Mouse (Mus musculus) thymus, adult 18-20 months (tissue): ENCODE measurements around the gene Hnrnpa0.
A peak's percentile ranks its signal among the peaks of the same experiment; 100 is the strongest.
"Not testable (repeated sequence)": the region's sequence is repeated elsewhere in the genome, so short reads cannot be mapped to it uniquely, and the experiment has no call there.

Experiments used
- DNase-seq, 2 experiments: peaks; one replicate each; pipeline ENCODE4 v3.0.0; 2022; ENCODE audit warnings: mixed read lengths in 2 of 2

Hnrnpa0 gene

DNA sequence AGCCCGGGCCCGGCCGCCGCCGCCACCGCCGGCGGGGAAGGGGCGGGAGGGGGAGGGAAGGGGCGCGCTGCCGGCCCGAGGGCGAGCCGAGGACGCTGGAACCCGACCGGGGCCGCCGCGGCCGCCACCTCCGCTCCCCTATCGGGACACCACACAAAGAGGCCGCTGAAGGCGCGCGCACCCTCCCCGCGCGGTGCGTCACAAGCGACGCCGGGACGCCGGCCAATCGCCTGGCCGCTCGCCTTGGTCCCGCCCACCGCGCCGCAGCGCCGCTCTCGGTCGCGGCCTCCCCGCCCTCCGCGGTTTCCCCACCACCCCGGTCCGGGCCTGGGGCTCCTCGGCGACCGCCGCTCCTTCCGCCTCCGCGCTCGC lies at the start of gene Hnrnpa0:
Hnrnpa0 (minus strand) TSS at position 161 of the 372 bp plus-strand sequence.
- DNase-seq, result peak; percentile 85 to 89

DNA sequence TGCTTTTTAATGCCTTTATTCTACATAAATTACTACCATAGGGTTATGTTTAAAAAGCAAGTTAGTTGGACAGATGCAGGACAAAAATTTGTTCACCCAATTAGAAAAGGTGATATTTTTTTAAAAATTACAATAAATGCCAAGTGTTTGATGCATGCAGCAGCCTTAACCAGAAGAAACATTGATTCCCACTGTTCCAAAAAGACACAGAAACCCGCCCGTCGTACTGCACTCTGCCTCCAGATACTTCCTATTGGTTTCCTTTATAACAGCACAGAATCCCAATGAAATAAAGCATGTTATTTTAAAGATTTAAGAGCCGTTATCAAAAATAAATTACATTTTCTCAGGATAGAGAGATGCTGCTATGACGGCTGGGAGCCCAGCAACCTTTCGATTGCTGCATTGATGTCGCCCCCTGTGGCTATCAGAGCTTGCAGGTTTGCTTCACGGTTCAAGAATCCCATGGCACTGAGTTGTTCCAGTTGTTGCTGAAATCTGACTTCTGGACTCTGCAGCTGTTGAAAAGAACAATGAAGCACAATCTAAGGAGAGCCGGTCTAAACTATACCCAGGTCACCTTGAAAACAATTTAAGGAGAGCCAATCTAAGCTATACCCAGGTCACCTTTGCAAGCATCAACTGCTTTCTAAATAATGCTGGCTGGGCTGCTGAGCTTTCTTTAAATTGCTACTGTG lies 49.3 kb upstream of the Hnrnpa0 start:
- DNase-seq, result peak; percentile 98 to 99

DNA sequence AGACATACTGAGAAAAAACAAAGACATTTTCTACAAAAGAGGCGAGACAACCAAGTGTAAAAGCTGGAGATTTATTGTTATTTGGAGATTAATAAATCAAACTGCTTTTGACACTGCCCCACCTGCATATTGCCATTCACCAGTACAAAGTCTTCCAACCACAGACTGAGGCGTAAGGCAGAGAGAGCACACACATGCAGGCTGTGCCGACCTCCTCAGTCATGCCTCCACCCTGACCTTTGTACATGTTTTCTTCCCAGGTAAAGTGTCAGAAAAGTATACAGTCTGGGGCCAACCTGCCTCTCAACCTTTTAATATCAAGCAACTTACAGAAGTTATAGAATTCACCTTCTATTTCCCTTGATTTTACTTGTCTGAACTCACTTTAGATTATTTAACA lies 47.7 kb upstream of the Hnrnpa0 start:
- DNase-seq, result no peak

DNA sequence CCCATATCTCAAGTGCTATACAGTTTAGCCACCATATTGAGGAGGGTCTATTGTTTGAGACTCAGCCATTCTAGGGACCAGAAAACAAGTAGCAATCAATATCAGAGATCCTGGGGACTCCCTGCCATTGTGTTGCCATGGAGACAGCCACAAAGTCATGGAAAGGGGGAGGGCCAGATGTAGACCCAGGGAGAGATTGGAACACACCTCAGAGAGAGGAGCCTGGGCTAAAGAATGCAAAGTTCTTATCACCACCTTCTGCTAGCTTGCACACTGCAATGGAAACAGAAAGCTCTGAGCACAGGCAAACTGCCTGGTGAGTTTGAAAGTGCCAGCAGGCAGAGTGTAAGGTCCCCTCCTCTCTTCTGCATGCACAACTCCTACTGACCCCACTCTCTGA lies 39.8 kb upstream of the Hnrnpa0 start:
- no peak for DNase-seq

DNA sequence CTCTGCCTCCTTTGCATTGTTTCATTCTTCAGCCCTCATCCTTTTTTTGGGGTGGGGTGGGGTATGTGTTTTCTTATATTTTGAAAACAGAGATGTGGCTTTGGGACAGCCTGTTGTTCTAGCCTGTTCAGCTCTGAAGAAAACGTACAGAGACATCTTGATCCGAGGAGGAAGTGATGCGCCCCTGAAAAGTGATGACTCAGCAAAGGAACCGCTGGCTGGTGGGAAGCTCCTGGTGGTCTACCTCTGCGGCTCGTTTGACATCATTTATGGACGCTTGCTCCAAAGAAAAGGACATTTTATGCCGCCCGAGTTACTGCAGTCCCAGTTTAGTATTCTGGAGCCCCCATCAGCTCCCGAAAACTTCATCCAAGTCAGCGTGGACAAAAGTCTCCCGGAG lies 35.0 kb upstream of the Hnrnpa0 start:
- no peak for DNase-seq

DNA sequence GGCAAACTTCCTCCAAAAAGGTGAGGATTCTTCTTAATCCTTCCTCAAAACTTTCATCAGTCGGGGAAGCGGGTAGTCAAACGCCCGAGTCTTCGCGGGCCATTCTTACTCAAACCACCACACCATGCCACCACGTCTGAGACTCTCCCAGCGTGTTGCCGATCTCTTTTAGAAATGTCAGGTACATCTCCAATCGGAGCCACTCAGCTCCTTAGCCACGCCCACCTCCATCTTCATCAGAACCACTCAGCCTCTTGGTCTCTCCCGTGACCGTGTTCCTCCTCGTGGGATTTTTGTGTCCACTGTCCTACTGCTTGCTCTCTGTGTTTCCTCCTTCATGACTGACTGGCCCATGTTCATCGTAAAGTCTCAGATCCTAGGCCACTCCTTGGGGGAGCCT lies 32.4 kb upstream of the Hnrnpa0 start:
- DNase-seq, result no peak

DNA sequence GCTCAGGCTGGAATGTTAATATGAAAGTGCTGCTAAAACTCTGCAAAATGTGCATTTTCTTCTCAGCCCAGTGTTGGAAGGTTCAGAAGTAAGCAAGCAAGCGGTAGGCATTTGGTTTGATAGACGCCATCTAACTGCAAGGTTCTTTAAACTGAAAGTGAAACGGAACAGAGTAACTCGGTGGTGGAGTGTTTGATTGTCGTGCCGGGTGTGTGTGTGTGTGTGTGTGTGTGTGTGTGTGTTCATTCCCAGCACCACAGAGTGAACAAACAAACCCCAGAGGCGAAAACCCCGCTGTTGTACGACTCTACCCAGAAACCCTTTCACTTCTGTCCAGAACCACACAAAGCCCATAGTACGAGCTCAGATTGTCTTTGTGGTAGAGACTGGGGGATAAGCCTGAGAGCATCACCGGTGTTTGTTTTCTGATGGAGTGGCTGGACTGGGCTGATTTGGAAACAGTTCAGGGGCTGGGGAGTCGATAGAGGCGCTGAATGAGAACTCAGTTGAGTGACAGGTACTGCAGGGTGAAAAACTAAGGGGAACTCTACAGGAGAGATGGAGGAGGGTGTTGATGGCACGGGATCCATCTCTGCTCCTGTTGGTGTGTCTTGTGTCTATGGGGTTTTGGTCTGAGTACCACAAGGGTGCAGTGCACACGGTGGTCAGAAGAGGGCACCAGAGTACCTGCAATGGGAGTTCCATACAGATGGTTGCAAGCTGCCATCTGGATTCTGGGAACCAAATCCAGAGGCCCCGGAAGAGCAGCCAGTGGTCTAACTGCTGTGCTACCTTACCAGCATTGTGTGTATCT lies 29.9 kb upstream of the Hnrnpa0 start:
- peak; percentile 62 to 82 for DNase-seq

DNA sequence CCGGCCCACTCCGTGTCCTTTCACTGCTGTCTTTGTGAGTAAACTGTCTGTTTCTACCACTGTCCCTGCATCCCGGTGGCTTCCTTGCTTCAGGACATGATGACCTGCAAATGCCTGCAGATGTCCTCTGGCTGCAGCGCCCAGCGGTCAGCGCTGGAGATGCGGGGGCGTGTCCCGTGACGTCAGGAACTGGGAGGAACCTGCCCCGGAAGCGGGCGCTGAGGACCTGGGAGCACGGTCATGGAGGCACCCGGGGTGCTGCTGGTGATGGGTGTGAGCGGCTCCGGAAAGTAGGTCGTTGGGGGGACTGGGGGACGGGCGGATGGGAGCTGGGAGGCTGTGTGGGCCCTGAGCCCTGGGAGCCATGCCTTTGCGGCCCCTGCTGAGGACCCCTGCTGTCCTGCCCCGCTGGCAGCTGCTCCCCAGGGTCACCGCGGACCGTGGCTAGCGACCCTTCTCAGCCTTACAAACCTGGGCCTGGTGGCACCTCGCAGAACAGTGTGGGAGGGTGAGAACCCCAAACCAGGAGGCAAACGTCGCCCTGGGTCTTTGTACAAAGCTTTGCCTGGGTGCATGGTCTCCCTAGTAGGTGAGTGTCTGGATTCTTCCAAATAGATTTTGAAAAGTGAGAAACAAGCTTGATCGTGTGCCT lies 29.2 kb upstream of the Hnrnpa0 start, which contains the start of gene Idnk:
Idnk (plus strand) TSS at position 203 of the 652 bp plus-strand sequence.
- DNase-seq, result peak; percentile 77 to 82

DNA sequence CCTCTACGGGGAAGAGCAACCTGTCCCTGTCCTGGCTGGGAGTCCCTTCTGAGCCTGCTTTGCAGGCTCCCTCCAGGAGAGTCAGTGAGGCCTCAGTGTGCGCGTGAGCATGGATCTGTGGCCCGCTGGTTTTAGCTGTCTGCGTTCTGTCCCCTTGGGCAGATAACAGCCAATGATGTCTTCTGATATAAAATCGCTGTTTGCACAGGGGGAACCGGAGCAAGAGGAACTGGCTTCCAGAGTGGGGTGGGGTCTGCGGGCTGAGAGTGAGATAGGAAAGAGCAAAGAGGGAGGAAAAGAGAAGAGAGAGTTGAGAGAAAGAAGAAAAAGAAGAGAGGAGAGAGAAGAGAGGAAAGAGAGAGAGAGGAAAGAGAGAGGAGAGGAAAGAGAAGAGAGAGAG lies 28.7 kb upstream of the Hnrnpa0 start:
- no peak for DNase-seq

DNA sequence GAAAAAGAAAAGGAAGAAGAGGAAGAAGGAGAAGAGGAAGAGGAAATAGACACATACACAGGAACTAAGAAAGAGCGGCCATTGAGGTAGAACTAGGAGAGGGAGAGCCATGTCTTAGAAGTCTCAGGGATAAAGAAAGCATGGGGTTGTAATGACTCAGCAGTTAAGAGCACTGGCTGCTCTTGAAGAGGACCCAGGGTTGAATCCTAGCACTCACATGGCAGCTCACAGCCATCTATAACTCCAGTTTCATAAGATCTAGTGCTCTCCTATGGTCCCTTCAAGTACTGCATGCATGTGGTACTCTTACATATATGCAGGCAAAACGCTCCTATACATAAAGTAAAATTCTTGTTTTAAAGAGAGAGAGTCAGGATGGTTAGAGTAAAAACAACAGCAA lies 27.7 kb upstream of the Hnrnpa0 start:
- no peak for DNase-seq

DNA sequence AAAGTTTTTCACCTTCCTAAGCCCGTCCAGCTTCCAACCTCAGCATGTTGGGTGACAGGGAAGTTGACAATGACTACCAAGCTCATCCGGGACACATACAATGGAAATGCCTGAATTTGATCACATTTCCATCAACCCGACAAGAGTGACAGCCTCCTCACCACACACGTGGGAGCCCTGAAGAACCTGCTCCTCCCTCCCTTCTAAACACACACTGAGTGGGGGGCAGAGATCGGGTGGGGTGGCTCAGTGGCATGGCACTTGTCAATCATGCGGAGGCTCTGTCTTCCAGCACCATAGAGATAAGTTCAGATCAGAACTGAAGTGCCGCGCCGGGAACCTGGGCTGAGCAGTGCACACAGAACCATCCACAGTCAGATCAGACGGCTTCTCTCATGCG lies 22.1 kb upstream of the Hnrnpa0 start:
- DNase-seq, result no peak

DNA sequence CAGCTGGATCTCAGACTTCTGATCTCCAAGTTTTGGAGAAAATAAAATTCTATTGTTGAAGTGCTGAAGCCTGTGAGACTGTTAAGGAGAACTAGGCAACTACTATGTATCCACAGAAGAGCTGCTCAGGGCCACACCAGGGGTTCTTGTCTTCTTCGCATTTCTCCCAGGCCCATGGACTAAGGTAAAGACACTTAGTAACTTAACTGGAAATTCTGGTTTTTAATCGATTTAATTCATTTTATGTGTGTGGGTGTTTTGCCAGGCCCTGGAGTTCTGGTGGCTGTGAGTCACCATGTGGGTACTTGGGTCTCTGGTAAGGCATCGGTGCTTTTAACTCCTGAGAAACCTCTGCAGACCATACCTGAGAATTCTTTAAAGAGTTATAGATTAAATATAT lies 21.3 kb upstream of the Hnrnpa0 start:
- no peak for DNase-seq

DNA sequence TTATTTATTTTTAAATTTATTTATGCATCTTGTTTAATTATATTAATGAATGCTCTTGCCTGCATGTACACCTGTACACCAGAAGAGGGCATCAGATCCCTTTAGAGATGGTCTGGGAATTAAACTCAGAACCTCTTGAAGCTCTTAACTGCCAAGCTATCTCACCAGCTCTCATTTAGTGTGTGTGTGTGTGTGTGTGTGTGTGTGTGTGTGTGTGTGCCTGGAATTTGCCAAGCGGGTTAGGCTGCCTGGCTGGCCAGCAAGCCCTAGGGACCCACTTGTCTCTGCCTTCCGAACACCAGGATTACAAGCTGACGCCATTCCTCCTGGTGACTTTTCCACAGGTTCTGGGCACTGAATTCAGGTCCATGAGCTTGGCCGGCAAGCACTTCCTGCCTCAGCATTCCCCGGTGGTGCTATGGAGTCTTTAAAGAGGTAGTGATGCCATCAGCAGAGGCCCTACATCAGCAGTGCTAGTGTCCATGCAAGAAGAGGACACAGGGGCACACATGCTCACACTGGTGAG lies 20.7 kb upstream of the Hnrnpa0 start:
- DNase-seq, result no peak

DNA sequence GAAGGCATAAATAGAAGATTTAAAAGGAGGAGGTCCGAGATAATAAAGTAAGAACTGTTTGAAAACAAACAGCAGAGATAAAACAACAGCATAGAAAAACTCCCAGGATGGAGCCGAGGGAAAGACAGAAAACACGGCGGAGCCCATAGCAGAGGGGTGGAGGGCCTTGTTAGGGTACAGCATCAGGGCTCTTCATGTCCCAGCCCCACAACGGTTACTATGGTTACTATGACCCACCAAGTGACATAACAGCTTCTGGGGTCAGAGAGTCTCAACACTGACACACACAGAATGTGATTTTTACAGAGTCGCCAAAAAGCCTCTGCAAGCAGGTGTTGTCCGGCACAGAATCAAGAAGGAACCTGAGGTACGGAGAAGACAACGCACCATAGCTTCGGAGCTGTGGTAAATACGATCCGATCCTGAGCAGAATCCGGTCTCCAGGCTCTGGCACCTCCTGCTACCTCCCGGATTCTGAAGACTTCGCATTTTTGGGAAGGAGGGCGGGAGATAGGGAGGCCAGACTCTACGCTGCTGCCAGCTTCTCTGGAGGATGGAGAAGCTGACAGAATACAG lies 20.0 kb upstream of the Hnrnpa0 start:
- DNase-seq, result no peak

DNA sequence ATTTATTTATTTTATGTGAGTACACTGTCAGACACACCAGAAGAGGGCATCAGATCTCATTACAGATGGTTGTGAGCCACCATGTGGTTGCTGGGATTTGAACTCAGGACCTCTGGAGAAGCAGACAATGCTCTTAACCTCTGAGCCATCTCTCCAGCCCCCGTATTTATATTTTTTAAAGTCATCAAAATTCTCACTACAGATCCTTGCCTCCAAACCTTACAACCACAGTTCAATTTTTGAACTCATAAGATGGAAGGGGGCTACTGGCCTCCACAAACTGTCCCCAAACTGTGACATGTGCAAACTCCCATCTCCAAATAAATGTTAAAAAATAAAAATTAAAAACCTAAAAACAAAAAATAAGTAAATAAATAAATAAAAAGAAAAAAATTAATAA lies 19.4 kb upstream of the Hnrnpa0 start:
- no peak for DNase-seq

DNA sequence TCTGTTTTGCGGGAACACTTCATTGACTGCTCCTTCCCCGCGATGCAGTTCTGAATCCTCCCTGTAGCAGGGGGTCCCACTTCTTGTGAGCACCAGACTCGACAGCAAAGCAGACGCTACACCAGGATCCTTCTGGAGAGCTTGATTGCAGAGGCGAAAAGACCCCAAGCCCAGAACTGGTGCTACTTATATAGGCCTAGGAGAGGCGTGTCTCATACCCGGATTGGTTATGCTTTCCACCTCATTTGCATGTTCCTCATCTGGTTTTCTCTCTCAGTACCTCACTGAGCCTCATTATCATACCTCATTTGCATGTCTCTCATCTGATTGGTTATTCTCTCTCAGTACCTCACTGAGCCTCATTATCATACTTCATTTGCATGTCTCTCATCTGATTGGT lies 18.2 kb upstream of the Hnrnpa0 start:
- DNase-seq, result not testable (repeated sequence)

DNA sequence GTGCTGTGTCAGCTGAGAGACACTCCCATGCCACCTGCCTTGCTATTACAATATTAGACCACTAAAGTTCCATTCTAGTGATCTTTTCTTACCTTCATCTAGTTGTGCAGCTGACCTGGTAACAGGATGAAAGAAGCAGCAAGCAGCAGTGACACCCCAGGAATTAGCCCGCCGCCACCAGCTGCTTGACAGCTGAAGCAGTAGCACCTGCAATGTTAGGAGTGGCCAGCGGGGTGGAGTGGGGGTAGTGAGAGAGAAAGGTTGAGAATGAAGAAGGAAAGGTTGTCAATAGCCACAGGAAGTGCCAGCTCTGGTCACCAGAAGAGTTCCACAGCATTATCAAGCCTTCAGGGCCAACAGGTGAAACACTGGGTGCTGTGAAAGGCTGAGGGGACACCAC lies 3.3 kb upstream of the Hnrnpa0 start:
- no peak for DNase-seq

DNA sequence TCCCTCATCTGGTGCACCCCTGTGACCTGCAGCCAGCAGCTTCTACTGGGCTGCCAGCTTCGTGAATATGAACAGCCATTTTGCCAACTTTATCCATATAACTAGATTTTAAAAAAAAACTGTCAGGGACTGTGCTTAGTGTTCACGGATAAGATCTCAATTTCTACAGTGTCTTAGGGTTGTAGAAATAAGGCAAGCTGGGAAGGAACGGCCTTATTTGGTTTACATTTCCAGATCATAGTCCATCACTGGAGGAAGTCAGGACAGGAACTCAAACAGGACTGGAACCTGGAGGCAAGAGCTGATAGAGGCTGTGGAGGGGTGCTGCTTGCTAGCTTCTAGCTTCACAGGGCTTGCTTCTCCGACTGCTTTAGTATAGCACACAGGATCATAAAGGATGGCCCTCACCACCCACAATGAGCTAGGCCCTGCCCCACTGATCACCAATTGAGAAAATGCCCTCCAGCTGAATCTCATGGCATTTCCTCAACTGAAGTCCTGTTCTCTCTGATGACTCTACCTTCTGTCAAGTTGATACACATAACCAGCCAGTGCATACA lies 1.4 kb upstream of the Hnrnpa0 start:
- DNase-seq, result no peak

DNA sequence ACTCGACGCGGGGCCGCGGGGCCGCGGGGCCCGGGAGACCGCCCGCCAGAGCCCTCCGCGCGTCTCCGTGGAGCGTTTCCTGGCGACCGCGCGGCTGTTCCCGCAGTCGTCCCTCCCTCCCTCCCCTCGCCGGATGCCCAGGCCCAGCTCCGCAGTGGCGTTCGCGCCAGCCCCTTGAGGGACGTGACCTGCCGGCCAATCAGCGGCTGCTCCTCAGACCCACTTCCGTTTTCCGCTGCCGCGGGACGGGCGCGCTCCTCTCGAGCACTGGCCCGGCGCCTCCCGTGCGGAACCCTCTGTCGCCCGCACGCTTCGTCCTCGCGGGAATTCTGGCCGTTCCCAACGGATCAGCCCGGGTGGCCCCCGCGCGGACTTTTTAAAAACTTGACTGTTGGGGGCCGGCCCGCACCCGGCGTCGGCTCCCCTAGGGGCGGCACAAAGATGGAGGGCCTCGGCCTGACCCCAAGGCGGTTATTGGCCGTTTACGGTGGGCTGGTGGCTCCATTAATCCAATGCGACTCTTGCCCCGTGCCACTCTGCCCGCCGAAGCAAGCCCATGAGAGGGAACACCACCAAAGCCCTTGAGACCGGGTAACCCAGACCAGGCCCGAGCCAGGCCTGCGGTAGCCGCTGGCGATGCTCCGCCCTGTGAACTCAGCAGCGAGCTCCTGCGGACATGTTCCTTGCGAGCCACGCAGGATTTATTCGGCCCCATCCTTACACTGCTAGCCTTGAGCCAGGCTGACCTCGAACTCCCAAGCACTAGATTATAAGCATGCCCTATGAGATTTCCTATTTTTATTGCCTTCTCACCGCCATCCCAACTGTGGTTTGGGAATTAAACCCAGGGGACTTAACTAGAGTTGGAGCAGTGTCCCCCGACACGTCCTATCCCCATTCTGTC lies 664 bp upstream of the Hnrnpa0 start:
- peak; percentile 93 to 96 for DNase-seq

DNA sequence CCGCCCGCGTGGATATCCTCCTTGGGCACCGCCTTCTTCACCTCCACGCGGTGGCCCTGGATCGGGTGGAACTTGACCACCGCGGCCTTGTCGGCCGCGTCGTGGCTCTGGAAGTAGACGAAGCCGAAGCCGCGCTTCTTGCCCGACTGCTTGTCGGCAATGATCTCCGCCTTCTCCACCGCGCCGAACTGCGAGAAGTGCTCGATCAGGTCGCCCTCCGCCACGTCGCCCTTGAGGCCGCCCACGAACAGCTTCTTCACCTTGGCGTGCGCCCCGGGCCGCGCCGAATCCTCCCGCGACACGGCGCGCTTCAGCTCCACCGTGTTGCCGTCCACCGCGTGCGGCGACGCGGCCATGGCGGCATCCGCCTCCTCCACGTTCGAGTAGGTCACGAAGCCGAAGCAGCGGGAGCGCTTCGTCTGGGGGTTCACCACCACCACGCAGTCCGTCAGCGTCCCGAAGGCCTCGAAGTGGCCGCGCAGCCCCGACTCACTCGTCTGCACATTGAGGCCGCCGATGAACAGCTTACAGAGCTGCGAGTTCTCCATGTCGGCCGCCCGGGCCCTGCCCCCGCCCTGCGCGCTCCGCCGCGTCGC lies 492 bp downstream of the Hnrnpa0 start:
- peak; percentile 51 to 65 for DNase-seq
